Mouse (Mus musculus): ENCODE data around the gene Emc10.
A peak's percentile ranks its signal among the peaks of the same experiment; 100 is the strongest.

Emc10 gene

DNA sequence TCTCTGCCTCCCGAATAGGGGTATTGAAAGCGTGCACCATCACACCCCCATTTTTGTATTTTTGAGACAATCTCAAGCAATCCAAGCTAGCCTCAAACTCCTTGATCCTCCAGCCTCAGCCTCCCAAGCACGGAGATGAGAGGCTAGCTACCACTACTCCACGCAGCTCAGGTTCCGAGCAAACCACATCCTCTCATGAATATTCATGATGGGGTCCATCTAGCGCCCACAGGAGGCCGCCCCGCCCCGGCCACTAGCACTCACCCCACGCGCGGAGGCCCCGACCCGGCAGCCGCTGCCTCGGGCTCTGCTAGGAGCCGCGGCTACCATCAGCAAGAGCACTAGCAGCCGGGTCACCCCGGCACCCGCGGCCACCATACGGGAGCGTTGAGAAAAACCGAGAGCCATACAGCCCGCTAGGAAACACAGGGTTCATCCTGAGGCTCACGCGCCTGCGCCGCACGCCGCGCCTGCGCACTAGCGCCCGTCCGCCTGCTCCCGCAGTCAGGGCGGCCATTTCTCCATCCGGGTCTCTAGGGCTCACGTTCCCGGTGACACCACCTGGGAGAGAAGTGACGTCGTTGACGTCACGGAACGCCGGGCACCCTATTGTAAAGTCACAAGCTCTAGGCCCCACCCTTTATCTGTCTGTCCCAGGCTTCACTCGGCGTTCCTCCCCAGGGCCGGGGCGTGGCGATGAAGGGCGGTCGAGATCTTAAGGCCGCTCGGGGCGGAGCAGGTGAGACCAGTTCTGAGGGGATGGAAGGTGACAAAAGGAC, at the start of gene Emc10, which contains the start of gene Fam71e1:
TSS of gene Emc10 (minus strand) at position 538 of the 779 bp plus-strand sequence.
TSS of gene Fam71e1 (plus strand) at position 590 of the 779 bp plus-strand sequence.
- ATAC-seq (ENCODE audit: insufficient number of reproducible peaks, low FRiP score, low TSS enrichment), result peak; percentile 93

DNA sequence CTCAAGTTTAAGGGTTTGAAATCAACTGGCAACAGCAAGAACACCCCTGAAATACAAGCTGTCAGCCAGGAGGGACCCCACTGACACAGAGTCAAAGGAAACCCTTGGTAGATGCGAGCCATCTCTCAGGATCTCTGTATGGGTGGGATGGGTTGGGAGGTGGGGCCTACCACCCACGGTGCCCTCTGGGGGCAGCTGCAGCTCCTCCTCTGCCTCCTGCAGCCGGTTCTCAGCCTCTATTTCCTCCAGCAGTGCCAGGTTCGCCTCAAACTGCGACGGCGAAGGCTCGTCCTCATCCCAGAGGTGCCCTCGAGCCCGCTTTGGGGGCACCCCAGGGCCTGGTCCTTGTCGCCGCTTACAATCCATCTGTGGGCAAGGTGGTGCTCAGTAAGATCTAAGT, 46.7 kb upstream of the Emc10 start:
- no peak for ATAC-seq (ENCODE audit: insufficient number of reproducible peaks, low FRiP score, low TSS enrichment)

DNA sequence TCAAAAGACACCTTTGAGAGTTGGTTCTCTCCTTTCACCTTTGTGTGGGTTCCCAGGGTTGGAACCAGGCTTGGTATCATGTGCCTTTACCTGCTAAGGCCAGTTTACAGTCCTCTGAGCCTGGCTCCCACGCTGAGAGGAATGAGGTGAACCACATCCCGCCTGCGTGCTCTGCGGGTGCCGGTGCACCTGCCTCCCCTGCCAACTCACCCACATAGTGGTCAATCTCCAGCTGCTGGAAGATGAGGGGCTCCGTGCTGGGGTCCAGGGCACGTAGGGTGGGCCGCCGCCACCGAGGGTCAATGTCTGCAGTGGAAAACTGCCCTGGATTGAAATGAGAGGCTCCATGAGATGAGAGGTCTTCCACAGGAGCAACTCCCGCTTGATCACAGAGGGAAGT, 46.2 kb upstream of the Emc10 start:
- no peak for ATAC-seq (ENCODE audit: insufficient number of reproducible peaks, low FRiP score, low TSS enrichment)

DNA sequence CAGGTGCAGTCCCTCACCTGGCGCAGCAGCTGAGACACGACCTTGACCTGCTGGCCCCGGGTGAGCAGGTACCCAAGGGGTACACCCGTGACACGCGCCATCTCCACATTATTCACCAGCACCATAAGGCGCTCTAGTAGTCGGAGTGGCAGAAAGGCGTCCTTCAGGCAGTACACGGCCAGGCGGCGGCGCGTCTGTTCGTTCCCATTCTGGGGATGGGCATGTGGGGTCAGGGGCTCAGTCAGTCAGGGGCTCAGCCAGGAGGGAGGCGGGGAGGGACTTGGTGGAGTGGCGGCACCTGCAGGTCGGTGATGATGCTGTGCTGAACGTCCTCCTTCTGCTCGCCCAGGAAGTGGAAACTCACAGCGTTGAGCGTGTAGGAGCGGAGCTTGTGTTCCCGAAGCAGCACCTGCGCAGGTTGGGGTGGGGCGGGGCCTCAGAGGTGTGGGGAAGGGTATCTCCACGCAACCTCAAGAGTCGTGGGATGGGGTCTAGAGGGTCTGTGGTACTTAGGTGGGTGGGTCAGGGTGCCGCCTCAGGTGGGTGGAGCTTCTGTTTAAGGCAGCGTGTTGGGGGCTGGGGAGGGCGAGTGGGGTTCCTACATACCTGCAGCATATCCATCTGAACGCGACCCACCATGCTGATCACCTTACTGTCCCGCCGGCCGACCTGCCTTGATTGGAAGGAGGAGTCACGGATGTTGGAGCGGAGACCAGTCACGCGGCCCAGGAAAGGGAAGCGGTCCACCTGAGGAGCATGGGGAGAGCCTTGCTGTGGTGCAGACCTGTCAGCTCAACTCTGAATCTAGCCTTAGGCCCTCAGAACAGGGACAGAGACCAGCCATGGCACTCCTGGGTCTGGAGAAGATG, 42.7 kb upstream of the Emc10 start:
- ATAC-seq (ENCODE audit: insufficient number of reproducible peaks, low FRiP score, low TSS enrichment), result no peak

DNA sequence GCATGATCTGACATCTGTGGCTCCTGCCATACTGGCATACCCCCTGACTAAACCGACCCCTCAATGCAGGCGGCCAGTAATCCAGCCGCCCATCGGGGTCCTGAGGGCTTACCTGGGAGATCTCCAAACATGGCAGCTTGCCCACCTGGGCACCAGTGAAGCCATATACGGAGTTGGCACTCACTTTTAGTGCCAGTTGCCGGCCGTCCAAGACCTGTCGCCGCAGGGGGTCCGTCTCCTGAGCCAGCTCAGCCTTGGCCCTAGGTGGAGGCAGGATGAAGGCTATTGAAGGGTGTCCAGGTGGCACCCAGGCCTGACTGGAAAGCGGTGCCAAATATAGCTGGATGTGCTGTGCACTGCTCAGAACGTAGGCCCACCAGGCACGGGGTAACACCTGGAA, 41.2 kb upstream of the Emc10 start:
- no peak for ATAC-seq (ENCODE audit: insufficient number of reproducible peaks, low FRiP score, low TSS enrichment)

DNA sequence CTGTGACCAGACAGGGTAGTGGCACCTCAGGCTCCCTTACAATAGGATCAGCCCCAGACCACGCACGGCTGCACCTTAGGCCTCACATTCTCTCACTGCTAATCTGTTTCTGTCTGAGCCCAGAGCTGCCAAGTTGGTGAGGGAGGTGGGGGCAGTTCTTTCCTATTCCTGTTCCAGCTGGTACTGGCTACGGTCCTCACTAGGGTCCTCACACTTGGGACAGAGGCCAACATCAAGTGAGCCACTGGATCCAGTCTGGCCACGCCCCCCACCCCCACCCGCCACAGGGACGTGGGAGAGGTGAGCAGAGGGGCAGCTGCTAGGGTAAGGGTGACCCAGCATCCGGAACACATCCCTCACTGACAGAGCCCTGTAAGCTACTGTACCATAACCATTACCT, 40.7 kb upstream of the Emc10 start:
- no peak for ATAC-seq (ENCODE audit: insufficient number of reproducible peaks, low FRiP score, low TSS enrichment)

DNA sequence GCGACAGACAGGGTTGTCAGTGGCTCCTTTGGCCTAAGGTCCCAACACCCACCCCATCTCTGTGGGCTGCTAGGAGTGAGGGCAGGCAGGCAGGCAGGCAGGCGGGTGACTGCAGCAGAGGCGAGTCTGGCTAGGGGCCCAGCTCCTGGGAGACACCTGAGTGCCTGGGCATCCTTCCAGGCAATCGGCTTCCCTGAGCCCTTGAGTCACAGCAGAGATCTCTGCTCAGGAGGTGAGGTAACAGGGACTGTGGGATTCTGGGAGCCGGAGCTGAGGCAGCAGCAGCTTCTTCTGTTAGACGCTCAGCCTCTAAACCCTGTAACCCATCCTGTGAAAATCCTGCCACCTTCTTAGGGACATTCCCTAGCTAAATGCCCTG, 40.2 kb upstream of the Emc10 start:
- peak; percentile 50; the same call in 1 of the 2 replicates for ATAC-seq (ENCODE audit: insufficient number of reproducible peaks, low FRiP score, low TSS enrichment)

DNA sequence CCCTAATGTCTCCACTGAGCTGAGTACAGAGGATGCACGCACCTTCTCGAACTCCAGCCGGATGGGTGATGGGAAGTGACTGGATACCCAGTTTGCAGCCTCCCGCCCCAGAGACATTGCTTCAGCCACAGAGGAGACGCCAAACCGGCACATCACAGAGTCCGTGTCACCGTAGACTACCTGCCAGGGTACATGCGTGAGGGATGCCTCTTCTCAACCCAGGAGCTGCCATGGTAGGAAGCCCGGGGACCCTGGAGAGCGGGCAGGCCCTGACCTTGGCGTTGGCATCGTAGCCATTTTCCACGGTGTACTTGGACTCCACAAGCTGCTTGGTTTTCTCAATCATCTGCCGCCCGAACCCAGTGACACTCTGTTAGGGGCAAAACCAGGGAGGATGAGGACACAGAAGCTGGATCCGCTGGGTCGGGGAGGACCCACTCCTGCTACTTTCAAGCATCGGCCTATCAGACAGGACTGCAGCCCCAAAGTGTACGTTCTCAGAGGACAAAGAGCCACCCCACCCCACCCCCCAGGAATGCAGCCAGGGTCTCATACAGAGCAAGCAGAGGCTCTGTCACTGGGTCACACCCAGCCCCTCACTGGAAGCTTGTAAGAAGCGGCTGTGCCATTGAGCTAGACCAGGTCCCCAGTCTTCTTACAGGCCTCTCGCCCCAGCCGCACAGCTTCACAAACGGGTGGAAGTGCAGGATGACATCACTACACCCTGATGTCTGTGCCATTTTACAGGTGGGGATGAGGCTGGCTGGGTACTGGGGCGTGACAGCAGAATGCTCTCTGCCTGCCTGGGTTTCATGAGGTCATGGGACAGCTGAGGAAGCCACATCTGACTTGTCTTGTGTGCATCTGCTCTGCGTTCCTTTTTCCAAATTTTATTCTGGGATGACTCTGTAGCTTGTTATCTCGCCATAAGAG, 39.6 kb upstream of the Emc10 start:
- ATAC-seq (ENCODE audit: insufficient number of reproducible peaks, low FRiP score, low TSS enrichment), result no peak

DNA sequence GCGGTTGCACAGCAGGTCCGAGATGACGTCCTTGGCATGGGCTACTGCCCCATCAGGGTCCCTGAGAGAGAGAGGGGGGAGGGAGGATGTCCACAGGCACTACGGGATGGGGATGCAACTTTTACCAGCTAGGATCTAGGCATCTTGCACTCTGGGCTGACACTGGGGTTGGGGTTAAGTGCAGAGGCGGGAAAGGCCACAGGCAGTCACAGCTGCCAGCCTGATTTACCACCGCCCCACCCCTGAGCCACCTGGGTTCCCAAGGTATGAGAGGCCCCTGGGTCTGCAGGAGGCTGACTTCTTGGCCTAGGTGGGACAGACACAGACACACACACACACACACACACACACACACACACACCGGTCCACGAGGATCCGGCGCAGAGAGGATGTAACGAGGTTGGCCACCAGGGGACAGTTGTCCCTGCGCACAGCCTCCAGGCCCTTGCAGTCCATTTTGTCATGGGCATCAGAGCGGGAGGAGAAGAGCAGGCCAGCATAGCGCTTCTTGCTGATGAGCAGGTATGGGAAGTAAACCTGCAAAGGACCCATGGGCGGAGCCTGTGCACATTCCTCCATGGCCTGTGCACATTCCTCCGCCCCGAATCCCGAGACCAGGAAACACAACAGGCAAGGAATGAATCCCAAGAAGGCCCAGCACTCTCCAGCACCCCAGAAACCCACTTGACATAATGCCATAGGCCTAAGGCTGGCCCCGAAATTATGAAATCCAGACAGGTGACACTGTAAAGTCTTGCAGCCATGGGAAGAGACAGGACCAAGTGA, 38.5 kb upstream of the Emc10 start:
- ATAC-seq (ENCODE audit: insufficient number of reproducible peaks, low FRiP score, low TSS enrichment), result no peak

DNA sequence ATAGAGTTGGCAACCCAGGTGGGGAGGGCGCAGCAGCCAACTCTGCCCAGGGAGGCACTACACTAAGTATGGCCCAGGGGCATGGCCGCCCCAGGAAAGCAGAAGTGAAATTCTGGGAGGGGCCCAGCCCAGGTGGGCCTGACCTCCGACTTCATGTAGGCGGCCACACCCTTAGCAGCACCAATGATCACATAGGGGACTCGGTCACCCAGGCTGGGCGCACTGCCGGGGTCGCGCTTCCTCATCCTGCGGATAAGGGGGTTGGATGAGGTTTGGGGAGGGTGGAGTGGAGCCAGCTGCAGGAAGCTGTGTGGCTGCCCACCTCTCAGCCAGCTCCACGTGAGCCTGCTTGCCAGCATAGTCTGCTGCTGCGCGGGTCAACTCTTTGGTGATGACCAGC, 37.9 kb upstream of the Emc10 start:
- ATAC-seq (ENCODE audit: insufficient number of reproducible peaks, low FRiP score, low TSS enrichment), result no peak

DNA sequence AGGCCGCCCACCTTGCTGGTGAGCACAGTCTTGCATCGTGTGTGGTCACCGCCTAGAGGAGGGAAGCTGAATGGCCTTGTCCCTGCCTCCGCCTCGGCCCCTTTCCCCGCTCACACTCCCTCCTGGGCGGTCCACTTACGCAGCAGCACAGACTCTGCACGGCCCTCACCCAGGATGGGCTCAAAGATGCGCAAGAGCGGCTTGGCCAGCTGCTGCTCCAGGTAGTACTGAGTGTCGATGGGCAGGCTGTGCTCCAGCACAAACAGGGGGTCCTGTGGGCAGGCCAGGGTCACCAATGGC, 37.4 kb upstream of the Emc10 start:
- no peak for ATAC-seq (ENCODE audit: insufficient number of reproducible peaks, low FRiP score, low TSS enrichment)

DNA sequence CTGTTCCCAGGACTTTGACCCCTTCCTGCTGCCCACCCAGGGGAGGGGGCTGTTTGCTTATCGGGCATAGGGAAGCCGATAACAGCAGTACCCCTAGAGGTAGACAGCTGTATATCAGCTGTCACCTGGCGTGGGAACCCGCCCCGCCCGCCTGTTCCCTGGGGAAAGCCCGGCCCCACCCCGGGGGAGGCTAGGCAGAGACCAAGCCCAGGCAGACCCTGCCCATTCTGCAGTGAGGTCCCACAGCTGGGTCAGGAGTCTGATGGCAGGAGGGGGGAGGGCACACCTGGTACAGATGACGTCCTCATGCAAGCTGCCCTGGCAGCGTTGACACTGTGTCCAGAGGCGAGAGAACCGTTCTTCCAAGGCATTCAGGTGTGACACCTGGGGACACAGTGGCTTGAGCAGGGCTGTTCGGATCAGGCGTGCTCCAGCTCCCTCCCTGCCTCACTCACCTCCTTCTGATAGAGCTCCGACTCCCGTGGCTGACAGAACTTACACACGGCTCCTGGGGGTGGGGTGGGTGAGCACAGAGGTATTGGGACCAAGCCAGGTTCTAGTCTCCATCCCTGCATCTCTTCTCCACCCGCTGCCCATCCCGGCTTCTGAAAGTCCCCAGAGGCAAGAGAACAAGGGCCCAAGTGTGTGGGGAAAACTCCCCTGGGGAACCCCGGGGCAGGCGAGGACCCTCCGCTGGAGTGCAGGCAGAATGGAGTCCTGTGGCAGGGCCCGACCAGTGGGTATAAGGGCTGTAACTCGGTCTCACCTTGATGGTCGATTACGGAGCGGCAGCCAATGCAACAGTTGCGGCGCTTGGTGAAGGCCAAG, 36.8 kb upstream of the Emc10 start:
- ATAC-seq (ENCODE audit: insufficient number of reproducible peaks, low FRiP score, low TSS enrichment), result no peak

DNA sequence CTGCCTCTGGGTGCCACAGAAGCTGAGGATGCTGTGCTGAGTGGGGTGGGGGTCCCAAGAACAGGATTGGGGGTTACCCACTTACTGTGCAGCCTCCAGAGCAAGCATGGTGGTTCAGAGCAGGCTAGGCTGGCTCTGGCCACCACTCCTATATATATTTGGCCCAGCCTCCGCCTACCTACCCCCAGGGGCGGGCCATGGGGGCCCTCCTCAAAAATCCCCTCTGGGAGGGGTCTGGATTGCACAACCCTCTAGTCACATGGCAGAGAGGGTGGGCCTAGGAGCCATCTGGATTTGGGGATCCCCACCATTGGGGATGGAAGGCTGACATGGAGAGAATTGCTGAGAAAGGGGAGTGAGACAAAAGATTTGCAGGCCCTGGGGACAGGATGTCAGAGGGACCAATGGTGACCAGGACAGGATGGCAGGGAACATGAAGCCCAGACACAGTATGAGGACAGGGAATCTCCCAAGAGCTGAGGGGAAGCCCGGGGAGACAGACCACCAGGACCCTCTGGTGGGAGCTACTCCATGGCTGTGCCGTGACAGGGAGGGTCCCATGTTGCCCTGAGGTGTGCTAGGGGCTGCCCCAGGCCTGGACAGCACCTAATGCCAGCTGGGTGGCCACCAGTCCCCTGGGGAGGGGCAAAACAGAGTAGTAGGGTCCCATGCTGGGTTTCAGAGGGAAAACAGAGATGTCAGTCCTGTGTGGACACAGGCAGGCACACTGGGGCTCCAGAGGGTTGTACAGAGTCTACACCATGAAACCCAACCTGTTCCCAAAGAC, 35.8 kb upstream of the Emc10 start, which contains the start of gene Spib:
TSS of gene Spib (minus strand) at position 126 of the 787 bp plus-strand sequence.
- no peak for ATAC-seq (ENCODE audit: insufficient number of reproducible peaks, low FRiP score, low TSS enrichment)

DNA sequence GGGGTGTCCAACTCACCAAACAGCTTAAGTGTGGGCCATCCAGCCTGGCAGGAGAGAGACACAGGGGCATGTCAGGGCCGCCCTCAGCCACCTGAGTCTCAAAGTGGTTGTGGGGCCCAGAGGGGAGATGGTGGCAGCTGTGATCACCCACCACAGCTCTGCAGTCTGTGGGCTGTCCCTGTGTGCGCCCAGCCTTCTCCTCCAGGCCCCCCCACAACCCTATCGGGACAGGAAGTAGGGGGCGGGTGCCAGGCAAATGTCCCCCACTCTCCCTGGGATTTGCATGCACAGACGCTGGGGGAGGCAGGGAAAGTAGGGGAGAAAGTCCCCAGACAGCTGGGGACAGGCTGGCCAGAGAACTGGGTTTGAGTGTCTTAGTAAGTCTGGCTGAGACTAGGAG, 34.9 kb upstream of the Emc10 start:
- ATAC-seq (ENCODE audit: insufficient number of reproducible peaks, low FRiP score, low TSS enrichment), result no peak

DNA sequence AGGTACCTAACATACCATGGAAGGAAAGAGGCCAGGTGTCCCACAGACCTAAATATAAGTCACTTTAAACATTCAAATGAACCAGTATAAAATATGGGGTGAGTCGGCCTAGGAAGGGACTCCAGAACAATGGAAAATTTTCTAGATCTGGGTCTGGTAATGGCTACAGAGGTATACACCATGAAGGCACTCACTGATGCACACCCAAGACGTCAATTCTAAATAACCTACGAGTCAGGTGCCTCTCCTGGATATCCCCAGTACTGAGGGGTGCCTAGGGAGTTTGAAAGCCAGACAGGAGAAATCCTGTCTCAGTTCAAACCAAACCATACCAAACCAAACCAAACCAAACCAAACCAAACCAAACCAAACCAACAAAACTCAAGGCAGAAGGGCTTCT, 34.2 kb upstream of the Emc10 start:
- ATAC-seq (ENCODE audit: insufficient number of reproducible peaks, low FRiP score, low TSS enrichment), result no peak

DNA sequence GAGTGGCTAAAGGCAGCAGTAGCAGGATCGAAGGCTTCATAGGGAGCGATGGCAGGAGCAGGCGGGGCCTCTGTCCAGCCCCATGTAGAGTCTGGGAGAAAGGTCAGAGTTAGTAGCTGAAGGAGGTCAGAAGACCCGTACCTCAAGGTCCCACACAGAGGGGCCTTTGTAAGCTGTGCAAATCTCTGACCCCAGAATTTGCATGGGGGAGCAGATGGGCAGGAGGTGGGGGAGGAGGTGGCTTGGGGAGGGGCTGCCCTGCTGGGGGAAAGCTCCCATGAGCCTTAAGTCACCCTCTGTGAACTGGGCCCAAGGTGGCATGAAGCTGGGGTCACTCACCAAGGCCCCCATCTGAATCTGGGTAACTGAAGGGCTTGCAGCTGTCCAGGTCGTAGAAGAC, 33.2 kb upstream of the Emc10 start:
- ATAC-seq (ENCODE audit: insufficient number of reproducible peaks, low FRiP score, low TSS enrichment), result no peak

DNA sequence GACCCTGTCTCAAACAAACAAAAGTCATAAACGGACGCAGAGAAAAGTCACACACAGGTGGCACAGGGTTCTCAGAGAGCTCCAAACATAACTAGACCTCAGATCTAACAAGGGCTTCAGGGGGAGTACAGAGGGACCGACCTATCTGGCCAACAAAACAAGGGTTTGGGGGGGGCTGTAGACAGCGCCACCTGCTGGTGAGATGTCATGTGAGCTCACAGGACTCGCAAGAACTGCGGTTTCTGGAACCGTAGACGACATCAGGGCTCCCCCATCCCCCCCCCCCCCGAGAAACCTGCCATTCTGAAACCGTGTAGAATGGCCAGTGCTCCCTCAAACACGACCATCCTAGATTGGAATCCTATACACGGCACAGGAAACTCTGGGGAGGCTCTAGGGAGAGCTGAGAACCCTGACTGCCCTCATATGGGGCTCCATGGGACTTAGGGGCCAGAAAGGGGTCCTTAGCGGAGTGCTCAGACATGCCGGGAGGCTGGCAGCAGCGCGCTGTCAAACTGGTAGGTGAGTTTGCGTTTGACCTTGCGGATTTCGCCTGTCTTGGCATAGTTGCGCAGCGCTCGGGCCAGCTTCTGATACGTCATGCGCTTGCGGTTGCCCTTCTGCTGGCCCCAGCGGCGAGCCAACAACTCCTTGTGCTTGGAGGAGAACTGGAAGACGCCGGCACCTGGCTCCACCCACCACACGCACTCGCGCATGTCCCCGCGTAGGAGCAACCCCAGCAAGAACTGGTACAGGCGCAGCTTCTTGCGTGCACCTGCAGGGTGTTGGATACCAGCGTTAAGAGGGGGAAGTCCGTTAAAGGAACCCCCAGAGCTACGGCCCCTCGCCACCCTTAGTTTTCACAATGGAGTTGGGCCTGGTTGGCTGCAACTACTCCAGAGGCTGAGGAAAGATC, 31.4 kb upstream of the Emc10 start:
- ATAC-seq (ENCODE audit: insufficient number of reproducible peaks, low FRiP score, low TSS enrichment), result peak; percentile 71; the same call in 1 of the 2 replicates
